Mouse (Mus musculus): ENCODE data around the gene Fktn. TPM values are rescaled to one million over a fixed set of nuclear protein-coding genes. Genes with fewer than 3 reads are reported as not detected.
"Not testable (repeated sequence)": the region's sequence is repeated elsewhere in the genome, so short reads cannot be mapped to it uniquely, and the experiment has no call there.

Fktn gene
- 3.5 and 4.4 TPM in 2 replicates for polyA plus RNA-seq (2015; fragmentation: Nextera tagmentation; extraction: Ambion mirVana)

- ATAC-seq = peak; percentile 36
- WGBS = 8% methylated on average over 7 of the region's 7 CpGs
- no peaks in the 10 kb centered on the region for H3K27me3 ChIP-seq (replicated peaks; ENCODE audit: control insufficient read depth, insufficient read depth, low read length)
- no peaks in the 10 kb centered on the region for H3K4me1 ChIP-seq (replicated peaks; ENCODE audit: control insufficient read depth, insufficient read depth, low read length)
- peak within 1 kb of the TSS; percentile 88 for H3K4me2 ChIP-seq (replicated peaks; ENCODE audit: low read depth)
- peak within 1 kb of the TSS; percentile 54; the same call in 1 of the 2 replicates for H3K27ac ChIP-seq (ENCODE audit: low read depth, low read length)
- H3K9ac ChIP-seq (ENCODE audit: low read depth, low read length) = peak within 1 kb of the TSS; percentile 67
- TF ChIP-seq CTCF (IDR thresholded peaks at IDR 0.05; ENCODE audit: low read depth) = no peak
- no peaks in the 10 kb centered on the region for H3K9me3 ChIP-seq (ENCODE audit: control insufficient read depth)
- H3K36me3 ChIP-seq (ENCODE audit: control insufficient read depth, insufficient read depth) = no peaks in the 10 kb centered on the region
- H3K4me3 ChIP-seq (ENCODE audit: low read depth, low read length) = peak within 1 kb of the TSS; percentile 90
These were observed at the start of gene Fktn for GRCm38 (mm10) chr4:53713704-53714050. Fktn (plus strand) TSS chr4:53713998.

DNA sequence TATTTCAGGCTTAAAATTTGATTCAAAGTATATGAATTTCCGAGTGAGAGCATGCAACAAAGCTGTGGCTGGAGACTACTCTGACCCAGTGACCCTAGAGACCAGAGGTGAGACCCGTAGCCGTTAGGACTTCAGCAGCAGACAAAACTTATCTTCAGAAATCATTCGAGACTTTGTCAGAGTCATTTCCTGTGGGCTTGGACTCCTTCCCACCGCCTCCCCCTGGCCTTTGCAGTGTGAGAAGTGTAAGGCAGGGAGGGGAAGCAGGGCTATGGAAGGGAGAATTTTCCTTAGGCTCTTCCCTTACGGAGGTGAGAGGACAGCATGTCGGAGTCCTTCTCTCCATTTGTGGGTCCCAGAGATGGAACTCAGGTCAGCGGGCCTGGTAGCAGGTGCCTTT is 31.7 kb upstream of the Fktn start:
- H3K4me2 ChIP-seq (replicated peaks; ENCODE audit: low read depth) = no peak overlapping the region
- ATAC-seq = no peak
- H3K9me3 ChIP-seq (ENCODE audit: control insufficient read depth) = no peaks in the 10 kb centered on the region
- no peak overlapping the region for H3K4me3 ChIP-seq (ENCODE audit: low read depth, low read length)
- no peak for TF ChIP-seq CTCF (IDR thresholded peaks at IDR 0.05; ENCODE audit: low read depth)
- H3K36me3 ChIP-seq (ENCODE audit: control insufficient read depth, insufficient read depth) = peaks cover 5% of the 10 kb centered on the region
- WGBS = 82% methylated on average over 8 of the region's 8 CpGs
- no peaks in the 10 kb centered on the region for H3K27me3 ChIP-seq (replicated peaks; ENCODE audit: control insufficient read depth, insufficient read depth, low read length)
- no peak overlapping the region for H3K27ac ChIP-seq (ENCODE audit: low read depth, low read length)
- no peaks in the 10 kb centered on the region for H3K4me1 ChIP-seq (replicated peaks; ENCODE audit: control insufficient read depth, insufficient read depth, low read length)
- no peak overlapping the region for H3K9ac ChIP-seq (ENCODE audit: low read depth, low read length)

DNA sequence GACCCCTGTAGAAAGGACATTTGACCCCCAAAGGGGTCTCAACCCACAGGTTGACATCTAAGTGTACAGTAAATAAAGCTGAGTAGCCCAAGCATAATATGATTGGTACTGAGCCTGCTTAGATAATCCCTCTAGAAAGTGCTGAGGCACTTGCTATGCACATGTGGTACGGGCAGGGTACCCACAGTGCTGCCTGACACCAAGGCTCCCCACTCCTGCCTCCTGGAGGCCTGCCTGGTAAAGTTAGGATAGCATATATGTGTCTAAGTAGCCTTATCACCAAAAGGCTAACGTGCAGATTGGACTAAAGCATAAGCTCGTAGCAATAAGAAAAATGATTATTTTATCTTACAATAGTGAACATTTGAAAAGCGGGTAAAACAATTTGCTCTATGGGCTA is 24.8 kb upstream of the Fktn start:
- WGBS = 84% methylated on average over 4 of the region's 4 CpGs

DNA sequence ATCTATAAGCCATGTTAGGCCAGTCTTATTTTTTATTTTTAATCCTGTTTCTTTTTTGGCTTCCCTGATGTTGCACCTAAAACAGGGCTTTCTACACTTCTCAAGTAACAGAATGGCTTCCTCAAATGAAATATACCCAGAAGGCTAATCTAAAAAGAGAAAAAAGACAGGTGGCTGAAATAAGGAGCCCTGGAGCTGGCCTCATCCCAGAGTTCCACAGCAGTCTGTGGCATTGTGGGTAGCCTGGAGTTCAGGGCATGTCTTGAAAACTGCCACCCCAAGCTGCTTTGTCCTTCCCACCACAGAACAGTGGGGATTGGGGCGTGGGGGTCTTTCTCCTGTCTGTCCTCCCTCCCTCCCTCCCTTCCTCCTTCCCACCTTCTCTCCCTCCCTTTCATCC is 22.4 kb upstream of the Fktn start:
- Histone ChIP-seq H3K27ac (ENCODE audit: low read depth, low read length) (no peak overlapping the region), H3K4me2 (replicated peaks; ENCODE audit: low read depth) (no peak overlapping the region), H3K9ac (ENCODE audit: low read depth, low read length) (no peak overlapping the region), H3K27me3 (replicated peaks; ENCODE audit: control insufficient read depth, insufficient read depth, low read length) (no peaks in the 10 kb centered on the region), H3K36me3 (ENCODE audit: control insufficient read depth, insufficient read depth) (no peaks in the 10 kb centered on the region), H3K4me1 (replicated peaks; ENCODE audit: control insufficient read depth, insufficient read depth, low read length) (no peaks in the 10 kb centered on the region), H3K9me3 (ENCODE audit: control insufficient read depth) (no peaks in the 10 kb centered on the region), H3K4me3 (ENCODE audit: low read depth, low read length) (no peak overlapping the region)
- 93% methylated on average over 1 of the region's 1 CpGs for WGBS
- ATAC-seq = no peak
- no peak for TF ChIP-seq CTCF (IDR thresholded peaks at IDR 0.05; ENCODE audit: low read depth)

More for the DNA sequence above, 24.8 kb upstream of the Fktn start:
- Histone ChIP-seq H3K9me3 (ENCODE audit: control insufficient read depth) (no peaks in the 10 kb centered on the region), H3K36me3 (ENCODE audit: control insufficient read depth, insufficient read depth) (no peaks in the 10 kb centered on the region; the same call in 1 of the 2 replicates), H3K4me1 (replicated peaks; ENCODE audit: control insufficient read depth, insufficient read depth, low read length) (no peaks in the 10 kb centered on the region), H3K4me3 (ENCODE audit: low read depth, low read length) (no peak overlapping the region), H3K9ac (ENCODE audit: low read depth, low read length) (no peak overlapping the region), H3K27ac (ENCODE audit: low read depth, low read length) (no peak overlapping the region), H3K4me2 (replicated peaks; ENCODE audit: low read depth) (no peak overlapping the region), H3K27me3 (replicated peaks; ENCODE audit: control insufficient read depth, insufficient read depth, low read length) (no peaks in the 10 kb centered on the region)
- ATAC-seq = no peak
- no peak for TF ChIP-seq CTCF (IDR thresholded peaks at IDR 0.05; ENCODE audit: low read depth)

GRCm38 (mm10) chr4:53709166-53709565 is 4.6 kb upstream of the Fktn start:
- H3K9ac ChIP-seq (ENCODE audit: low read depth, low read length); H3K9me3 ChIP-seq (ENCODE audit: control insufficient read depth); H3K36me3 ChIP-seq (ENCODE audit: control insufficient read depth, insufficient read depth); ATAC-seq; H3K4me1 ChIP-seq (replicated peaks; ENCODE audit: control insufficient read depth, insufficient read depth, low read length); H3K4me2 ChIP-seq (replicated peaks; ENCODE audit: low read depth); H3K4me3 ChIP-seq (ENCODE audit: low read depth, low read length); H3K27me3 ChIP-seq (replicated peaks; ENCODE audit: control insufficient read depth, insufficient read depth, low read length); H3K27ac ChIP-seq (ENCODE audit: low read depth, low read length): not testable (repeated sequence)

GRCm38 (mm10) chr4:53710021-53710420 is 3.8 kb upstream of the Fktn start:
- Histone ChIP-seq H3K4me1 (replicated peaks; ENCODE audit: control insufficient read depth, insufficient read depth, low read length) (no peaks in the 10 kb centered on the region), H3K9ac (ENCODE audit: low read depth, low read length) (no peak overlapping the region), H3K36me3 (ENCODE audit: control insufficient read depth, insufficient read depth) (no peaks in the 10 kb centered on the region), H3K27me3 (replicated peaks; ENCODE audit: control insufficient read depth, insufficient read depth, low read length) (no peaks in the 10 kb centered on the region), H3K27ac (ENCODE audit: low read depth, low read length) (no peak overlapping the region), H3K4me3 (ENCODE audit: low read depth, low read length) (no peak overlapping the region), H3K4me2 (replicated peaks; ENCODE audit: low read depth) (no peak overlapping the region), H3K9me3 (ENCODE audit: control insufficient read depth) (no peaks in the 10 kb centered on the region)
- whole genome bisulfite sequencing = 77% methylated on average over 2 of the region's 2 CpGs
- TF ChIP-seq CTCF (IDR thresholded peaks at IDR 0.05; ENCODE audit: low read depth) = no peak
- no peak for ATAC-seq
